Mouse (Mus musculus) monocyte, adult 5-6 weeks (primary cell): ENCODE results near the gene Etnk2. TPM values are rescaled to one million over a fixed set of nuclear protein-coding genes. Genes with fewer than 3 reads are reported as not detected.

ENCODE experiments used
- ATAC-seq: fragments of 153-309, 156-312 bp; replicated peaks from 2 replicates; pipeline ENCODE4 v1.8.0; 2017; ENCODE audit warnings: mild to moderate bottlenecking; ENCODE audit not compliant: low TSS enrichment, insufficient number of reproducible peaks, severe bottlenecking, poor library complexity, low FRiP score
- total RNA-seq: library from RNA; stranded (forward); fragments of 200-1000, 200-491, 200-594 nt; gene quantifications from 3 replicates; pipeline ENCODE4 v1.2.3, GENCODE M21; 2017

Gene Etnk2
- total RNA-seq, 1 experiment from 2014 or later, result not detected

DNA sequence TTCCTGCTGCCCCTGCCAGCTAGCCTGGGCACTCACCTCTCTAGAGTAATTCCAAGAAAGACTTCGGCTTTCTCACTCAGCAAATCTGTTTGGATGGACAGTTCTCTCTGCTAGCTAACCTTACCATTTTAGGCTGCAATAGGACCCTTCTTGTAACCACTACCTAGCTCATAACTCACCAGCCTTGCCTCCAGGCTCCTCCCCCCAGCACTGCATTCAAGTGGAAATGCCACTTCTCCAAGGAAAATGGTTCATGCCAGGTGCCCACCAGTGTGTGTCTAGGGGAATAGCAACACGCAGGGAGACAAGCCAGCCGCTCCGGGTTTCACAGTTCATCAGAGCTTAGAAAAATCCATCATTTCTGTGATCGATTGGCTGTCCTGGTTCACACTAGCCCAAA, 14.2 kb downstream of the Etnk2 start:
- ATAC-seq, result no peak

DNA sequence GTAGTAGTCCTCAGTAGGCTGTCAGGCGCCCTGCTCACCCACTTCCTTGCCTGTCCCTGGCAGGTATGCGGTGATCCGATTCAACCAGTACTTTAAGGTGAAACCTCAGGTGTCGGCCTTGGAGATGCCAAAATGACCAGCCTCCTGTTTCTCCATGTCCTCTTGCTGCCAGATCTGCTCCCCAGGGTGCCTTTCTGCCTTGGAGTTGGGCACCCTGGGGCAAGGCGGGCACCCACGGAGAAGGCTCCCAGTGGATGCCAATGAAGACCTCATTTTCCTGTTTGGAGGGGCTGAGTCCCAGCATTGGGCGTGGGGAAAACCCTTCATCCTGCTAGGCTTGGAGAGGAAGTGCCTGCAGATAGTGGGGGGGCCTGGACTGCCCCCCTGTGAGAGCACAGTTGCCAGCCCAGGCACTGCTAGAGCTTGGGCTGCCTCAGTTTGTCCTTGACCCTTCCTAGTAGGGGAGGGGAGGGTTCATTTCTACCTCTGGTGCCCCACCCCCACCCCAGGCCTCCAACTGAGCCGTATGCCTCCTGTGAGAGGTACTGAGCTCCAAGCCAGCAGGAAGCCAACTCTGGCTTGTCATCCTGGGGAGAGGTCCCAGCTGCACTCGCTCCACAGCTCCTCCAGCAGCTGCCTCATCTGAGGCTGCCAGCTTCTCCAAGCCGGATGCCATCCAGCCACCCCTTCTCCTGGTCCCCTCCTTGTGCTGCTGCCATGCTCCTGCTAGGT, 16.0 kb downstream of the Etnk2 start:
- no peak for ATAC-seq

DNA sequence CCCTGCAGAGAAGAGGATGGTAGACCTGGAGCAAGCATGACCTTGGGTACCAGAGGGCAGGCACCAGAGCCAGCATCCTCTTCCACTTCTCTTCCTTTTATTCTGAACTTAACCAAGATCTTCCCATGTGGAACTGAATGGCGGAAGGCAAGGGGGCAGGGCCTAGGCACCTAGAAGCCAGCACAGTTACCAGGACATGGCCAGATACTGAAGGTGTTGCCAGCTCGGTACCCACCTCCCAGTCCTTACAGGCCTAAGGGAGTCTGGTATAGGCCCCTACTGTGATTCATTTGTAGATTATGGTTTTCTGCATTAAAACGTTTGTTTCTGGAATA, 16.6 kb downstream of the Etnk2 start:
- ATAC-seq, result no peak

DNA sequence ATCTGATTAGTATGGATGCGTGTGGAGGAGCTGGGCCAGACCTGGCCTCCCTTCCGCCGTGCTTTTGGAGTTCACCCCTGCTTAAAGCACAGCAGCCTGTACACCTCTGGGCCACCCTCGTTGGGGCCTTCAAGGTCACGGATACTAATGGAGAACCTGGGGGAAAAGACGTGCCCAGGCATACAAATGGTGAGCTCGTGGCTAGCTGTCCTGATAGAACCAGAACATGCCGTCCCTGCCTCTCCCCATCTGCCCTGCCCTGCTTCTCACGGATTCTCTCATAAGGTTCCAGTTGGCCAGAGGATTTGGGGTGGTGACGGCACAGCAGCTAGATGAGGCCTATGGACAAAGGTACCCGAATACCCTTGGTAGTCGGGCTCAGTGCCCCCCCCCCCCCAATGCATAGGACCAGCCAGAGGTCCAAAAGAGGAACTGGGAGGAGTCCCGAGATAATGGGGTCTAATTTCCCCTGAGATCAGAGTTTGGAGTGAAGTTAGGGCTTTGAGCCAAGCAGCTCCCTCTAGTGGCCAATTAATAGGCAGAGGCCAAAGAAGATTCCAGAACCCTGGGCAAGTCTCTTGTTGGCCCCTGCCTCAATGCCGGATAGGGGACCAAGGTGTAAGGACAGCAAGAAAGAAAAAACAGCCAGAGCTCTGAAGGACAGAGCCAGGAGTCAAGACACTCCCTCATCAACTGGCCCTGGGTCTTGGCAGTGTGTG, 17.1 kb downstream of the Etnk2 start:
- no peak for ATAC-seq

DNA sequence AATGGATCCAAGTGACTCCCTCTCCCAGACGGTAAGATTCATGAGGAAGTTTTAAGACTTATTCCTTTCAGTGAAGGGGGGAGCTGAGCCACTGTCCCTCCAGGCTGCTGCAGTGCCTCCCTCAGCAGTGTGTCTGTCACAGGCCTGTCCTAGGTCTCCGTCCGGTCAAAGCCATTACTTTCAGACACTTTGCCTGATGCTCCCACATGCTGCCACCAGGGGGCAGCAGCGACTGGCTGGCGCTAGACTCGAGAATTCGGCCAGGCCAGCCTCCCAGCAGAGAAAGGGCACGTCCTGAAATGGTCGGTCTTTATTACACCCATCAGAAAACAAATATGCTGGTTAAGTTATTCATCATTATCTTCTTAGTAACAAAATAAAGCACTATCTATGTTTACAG, 18.6 kb downstream of the Etnk2 start:
- ATAC-seq, result peak; percentile 47; the same call in 1 of the 2 replicates

DNA sequence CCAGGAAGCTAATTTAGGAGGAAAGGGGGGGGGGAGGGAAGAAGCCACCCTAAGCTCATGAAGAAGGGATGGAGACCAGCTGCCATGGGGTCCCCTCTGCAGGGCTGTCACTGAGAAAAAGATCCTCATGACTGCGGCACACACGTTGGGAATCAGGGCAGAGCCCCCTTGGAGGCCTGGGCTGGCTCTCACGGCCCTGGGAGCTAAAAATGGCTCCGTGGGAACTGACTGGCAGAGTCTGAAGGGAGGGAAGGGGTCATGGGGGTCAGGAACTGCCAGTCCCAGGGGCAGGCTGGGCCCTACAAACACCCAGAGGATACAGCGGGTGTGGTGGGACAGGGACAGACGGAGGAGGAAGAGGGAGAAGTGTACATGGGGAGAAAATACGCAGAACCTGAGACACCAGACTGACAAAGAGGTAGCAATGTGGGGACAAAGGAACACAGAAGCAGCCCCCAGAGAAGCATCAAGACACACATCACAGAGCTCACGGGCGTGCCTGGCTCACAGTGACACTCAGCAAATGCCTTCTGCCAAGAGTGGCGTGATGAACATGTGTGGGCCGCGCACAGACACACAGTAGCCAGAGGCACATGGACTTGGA, 19.3 kb downstream of the Etnk2 start:
- ATAC-seq, result no peak

DNA sequence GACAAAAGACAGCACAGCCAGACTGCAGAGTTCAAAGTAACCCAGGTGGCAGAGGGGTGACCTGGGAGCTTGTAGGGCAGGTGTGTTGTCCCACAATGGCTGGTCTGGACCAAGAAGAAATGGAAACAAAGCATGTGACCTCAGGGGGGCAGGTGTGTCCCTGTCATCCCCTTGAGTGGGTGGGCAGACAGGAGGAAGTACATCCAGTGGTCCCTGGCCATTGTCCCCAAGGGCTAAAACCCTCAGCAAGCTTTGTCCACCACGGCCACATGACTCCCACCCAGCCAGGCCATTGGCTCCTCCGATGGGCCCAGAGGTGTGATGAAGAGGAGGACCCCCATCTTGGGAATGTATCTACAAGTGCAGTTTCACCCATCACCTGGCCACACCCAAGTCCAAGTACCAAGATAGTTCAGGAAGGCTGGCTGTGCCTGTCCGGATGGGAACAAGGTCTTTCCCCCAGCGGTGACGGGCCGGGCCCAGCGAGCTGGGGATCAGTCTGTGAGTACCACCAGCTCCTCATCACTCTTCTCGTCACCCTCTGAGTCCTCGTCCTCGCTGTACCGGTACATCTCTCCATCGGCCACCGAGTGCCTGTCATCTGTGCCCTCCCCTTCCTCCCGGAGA, 19.9 kb downstream of the Etnk2 start:
- ATAC-seq, result no peak

DNA sequence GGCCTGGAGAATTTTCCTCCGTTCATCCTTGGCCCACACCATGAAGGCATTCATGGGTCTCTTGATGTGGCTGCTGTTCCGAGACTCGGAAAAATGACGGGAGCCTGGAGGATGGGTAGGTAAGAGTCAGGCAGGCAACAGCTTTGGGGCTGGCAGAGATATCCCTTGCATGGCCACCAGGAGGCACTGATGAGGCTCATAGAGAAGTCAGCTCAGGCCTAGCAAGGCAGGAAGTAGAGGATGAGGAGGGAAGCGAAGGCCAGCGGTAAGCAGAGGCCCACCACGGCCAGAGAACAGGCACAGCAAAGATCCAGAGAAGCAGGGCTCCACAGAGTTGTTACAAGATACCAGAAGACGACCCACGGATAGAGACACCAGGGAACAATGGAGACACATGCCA, 22.1 kb downstream of the Etnk2 start:
- ATAC-seq, result peak; percentile 42; the same call in 1 of the 2 replicates

DNA sequence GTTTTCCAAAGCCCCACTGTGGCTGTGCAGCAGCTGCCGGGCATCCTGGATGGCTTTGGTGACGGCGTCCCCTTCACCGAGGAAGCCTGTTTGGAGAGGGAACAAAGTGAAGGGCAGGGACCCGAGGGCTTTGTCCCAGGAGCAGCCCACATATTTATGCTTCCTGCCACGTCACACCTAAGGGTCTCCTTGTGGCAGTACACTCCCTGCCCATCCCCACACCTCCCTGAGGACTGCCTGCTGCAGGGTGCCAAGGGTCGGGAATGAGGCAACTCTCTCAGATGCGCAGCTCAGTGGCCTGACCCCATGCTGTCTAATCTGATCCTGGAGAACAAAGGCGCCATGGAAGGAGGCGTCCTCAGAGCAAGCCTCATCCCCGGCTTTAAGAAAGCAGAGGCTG, 22.8 kb downstream of the Etnk2 start:
- no peak for ATAC-seq

DNA sequence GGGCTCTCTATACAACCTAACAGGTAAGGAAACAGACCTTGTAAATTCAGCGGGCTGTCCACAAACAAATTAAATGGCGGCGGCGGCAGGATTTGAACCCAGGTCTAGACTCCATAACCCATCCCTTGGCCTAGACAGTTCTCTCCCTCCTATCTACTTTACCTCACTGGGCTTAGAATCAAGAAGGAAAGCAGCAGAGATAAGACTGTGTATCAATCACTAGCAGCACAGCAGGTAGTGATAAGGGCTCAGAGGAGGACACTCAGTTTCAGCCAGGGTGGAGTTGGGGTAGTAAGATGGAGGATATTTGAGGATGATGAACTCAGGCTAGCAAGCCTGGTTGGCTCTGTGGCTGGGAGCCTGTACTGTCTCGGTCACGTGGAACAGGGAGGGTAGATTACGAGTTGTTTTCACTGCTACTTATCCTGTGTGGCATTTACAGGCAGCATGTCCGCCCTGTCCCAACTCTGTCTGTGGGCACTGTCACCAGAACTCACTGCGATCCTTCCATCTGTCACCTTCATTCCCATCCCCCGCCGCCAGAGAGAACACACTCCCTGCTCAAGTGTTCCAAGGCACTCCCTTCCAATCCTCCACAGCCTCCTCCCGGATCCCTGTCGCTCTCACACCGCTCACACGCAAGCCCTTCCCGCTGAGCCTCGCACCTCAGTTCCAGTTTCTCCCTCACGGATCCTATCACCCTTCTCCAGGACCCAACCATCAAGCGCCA, 24.3 kb downstream of the Etnk2 start:
- ATAC-seq, result no peak

DNA sequence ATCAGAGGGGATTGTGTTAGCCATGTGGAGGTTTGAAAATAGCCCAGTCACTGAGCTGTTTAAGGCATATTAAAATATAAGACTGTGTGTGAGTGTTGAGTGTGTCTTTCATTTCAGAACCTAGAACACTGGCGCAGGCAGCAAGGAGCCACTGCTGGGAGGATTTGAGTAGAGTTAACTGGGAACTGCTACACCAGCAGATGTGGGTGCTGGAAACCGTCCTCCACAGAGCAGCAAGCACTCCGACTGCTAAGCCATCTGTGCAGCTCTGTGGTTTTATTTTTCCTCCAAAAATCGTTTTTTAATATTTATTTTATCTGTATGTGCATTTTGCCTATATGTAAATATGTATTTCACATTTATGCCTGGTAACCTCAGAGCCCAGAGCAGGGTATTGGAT, 31.3 kb downstream of the Etnk2 start:
- no peak for ATAC-seq

DNA sequence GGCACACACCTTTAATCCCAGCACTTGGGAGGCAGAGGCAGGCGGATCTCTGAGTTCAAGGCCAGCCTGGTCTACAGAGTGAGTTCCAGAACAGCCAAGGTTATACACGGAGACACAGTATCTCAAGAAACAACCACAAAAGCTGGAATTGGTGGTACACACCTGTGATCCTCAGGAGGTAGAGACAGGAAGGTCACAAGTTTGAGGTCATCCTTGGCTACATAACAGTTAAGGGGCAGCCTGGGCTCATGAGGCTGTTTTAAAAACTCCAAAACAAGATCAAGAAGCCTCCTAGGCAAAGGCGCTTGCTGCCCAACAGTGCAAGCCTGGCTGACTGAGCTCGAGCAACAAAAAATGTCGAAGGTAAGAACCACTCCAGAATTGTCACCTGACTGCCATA, 33.3 kb downstream of the Etnk2 start:
- no peak for ATAC-seq

DNA sequence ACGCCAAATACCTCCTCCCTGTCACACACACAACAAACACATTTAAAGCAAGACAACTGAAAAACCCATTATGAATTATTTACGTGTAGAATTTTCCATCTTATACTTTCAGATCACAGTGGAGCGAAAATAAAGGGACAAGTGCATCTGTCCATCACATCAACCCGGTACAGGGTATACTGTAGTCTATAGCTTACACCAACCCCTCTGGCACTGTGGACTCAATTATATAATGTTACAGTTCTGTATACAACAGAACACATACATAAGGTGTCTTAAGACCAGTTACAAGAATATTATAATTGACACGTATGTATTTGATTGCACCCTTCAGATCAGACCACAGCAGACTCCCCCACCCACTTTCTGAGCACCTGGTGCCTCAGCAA, 33.7 kb downstream of the Etnk2 start:
- no peak for ATAC-seq

DNA sequence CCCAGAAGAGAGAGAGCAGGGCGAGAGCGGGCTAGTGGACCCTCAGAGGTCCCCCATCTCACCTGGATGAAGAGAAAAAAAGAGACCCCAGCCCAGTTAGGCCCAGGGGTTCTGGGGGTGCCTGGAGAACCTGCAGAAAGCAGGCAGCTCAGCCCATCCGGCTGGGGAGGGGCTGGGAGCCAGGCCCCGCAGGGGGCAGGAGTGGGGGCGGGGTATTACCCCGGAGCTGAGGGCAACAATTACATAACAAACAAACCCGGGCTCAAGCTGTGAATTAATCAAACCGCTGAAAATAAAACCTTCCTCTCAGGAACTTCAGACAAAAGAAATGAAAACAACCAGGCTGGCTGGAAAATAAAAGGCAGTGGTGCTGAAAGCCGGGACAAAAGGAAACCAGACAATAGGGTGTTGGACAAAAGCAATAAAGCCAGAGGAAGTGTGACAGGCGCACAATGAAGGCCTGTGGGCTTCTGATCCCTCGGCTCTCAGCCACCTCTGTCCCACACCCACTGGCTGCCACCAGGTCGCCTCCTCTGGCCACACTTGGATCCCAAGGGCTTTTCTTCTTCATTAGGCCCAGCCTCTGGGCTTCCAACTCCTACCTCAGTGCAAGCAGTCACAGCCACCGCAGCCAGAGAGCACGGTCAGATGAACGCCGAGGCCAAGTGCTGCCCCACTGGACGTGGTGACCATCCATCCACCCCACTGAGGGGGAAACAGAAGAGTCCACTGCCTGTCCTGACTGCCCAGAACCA, 34.3 kb downstream of the Etnk2 start:
- ATAC-seq, result no peak

DNA sequence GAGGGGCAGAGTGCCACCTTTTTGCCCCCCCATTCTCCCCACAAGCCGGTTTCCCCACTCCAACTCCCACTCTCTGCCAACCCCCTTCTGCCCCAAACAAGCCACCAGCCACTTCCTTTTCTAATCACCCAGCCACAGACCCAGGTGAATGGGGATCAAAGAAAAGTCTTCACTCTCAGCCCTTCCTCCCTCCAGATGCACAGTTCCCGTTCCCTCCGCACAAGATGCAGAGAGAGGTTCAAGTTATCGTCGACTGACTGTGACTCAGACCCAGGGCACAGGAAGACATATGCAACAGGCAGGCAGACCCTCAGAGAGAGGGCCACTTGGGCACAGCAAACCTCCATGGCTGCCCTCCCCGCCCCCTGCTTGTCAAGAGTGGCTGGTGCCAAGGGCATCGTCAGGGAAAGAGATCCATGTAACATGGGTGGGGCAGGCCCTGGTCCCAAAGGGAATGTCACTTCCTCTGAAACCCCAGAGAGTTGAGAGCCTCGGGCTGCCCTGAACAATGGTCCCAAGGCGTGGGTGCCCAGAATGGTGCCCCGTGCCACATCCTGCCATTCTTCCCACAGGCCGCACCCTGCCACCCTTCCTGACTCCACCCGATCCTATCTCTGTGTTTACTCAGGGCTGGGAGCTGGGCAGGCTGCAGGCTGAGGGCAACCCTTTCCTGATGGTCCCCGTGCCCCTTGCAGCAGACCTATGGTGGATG, 36.8 kb downstream of the Etnk2 start:
- ATAC-seq, result no peak

DNA sequence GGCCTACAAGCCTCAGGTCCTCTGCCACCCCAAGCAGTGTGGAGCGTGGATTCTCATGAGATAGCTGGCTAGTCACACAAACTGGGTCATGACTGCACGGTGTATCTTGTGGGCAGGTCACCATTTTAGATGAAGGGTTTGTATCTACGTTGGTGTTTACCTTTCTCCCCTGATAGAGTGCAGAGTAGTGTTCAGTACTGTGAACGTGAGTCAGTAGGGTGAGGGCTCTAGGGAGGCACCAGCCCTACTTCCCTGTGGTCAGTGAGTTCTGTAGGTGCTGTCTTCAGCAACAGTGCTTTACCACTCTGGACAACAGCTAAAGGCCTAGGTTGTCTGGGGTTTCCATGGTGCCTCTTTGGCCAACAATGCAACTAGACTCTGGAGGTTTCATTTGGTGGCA, 40.6 kb downstream of the Etnk2 start:
- no peak for ATAC-seq

DNA sequence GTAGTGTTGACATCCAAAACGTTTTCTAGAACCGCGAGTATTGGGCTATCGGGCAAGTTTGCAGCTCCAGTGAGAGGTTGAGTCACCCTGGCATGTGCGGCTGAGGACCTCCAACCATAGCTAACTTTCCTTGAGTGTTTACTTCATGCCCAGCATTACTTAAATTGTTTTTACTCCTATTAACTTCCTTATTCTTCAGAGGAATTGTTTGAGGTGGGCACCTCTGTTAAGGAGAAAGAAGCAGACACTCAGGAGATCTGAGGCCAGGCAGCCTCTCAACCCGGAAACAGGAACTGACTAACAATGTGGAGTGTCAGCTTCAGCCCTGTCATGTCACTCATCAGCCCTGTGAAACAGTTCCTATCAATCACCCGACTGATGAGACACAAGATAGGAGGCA, 43.2 kb downstream of the Etnk2 start:
- no peak for ATAC-seq

DNA sequence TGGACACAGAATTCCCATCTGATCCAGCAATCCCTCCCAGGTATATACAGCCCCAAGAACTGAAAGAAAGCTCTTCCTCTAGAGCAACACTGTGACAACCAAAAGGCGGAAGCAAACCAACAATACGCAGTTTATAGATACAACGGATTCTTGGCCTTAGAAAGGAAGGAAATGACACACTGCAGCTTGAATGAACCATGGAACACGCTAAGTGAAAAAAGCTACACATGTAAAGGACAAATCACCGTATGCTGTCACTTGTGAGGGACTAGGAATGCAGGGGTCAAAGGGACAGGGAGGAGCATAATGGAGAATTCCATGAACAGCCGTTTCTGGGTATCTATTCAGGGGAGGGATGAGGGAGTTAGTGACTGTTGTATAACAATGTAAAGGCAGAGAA, 44.1 kb downstream of the Etnk2 start:
- no peak for ATAC-seq
